Mouse (Mus musculus): ENCODE results near the gene Cfap54. TPM values are rescaled to one million over a fixed set of nuclear protein-coding genes. Genes with fewer than 3 reads are reported as not detected.

Cfap54 gene
- polyA plus RNA-seq, 1 experiment: 2.8 TPM

GRCm38 (mm10) chr10:93095827-93096226 is 14.4 kb upstream of the Cfap54 start:
- TF ChIP-seq POLR2A (IDR thresholded peaks at IDR 0.05; ENCODE audit: borderline replicate concordance, extremely low read depth, insufficient read depth, insufficient read length, poor library complexity, severe bottlenecking) (no peak), CTCF (IDR thresholded peaks at IDR 0.05; ENCODE audit: borderline replicate concordance, extremely low read depth, insufficient read depth, insufficient read length) (no peak)
- DNase-seq (ENCODE audit: low read depth): no peak

- DNase-seq (ENCODE audit: low read depth): no peak
- TF ChIP-seq CTCF (IDR thresholded peaks at IDR 0.05; ENCODE audit: borderline replicate concordance, extremely low read depth, insufficient read depth, insufficient read length) (no peak), POLR2A (IDR thresholded peaks at IDR 0.05; ENCODE audit: borderline replicate concordance, extremely low read depth, insufficient read depth, insufficient read length, poor library complexity, severe bottlenecking) (no peak)
These were observed 13.7 kb upstream of the Cfap54 start for GRCm38 (mm10) chr10:93094957-93095580.

GRCm38 (mm10) chr10:93091928-93092327 is 10.5 kb upstream of the Cfap54 start:
- no peak for DNase-seq (ENCODE audit: low read depth)
- TF ChIP-seq CTCF (IDR thresholded peaks at IDR 0.05; ENCODE audit: borderline replicate concordance, extremely low read depth, insufficient read depth, insufficient read length) (no peak), POLR2A (IDR thresholded peaks at IDR 0.05; ENCODE audit: borderline replicate concordance, extremely low read depth, insufficient read depth, insufficient read length, poor library complexity, severe bottlenecking) (no peak)

GRCm38 (mm10) chr10:93090241-93090640 is 8.8 kb upstream of the Cfap54 start:
- TF ChIP-seq POLR2A (IDR thresholded peaks at IDR 0.05; ENCODE audit: borderline replicate concordance, extremely low read depth, insufficient read depth, insufficient read length, poor library complexity, severe bottlenecking) (no peak), CTCF (IDR thresholded peaks at IDR 0.05; ENCODE audit: borderline replicate concordance, extremely low read depth, insufficient read depth, insufficient read length) (no peak)
- DNase-seq (ENCODE audit: low read depth): no peak

GRCm38 (mm10) chr10:93088396-93089048 is 7.1 kb upstream of the Cfap54 start:
- DNase-seq (ENCODE audit: low read depth): no peak
- no peak for TF ChIP-seq CTCF (IDR thresholded peaks at IDR 0.05; ENCODE audit: borderline replicate concordance, extremely low read depth, insufficient read depth, insufficient read length)
- no peak for TF ChIP-seq POLR2A (IDR thresholded peaks at IDR 0.05; ENCODE audit: borderline replicate concordance, extremely low read depth, insufficient read depth, insufficient read length, poor library complexity, severe bottlenecking)

GRCm38 (mm10) chr10:93087504-93087903 is 6.1 kb upstream of the Cfap54 start:
- no peak for TF ChIP-seq POLR2A (IDR thresholded peaks at IDR 0.05; ENCODE audit: borderline replicate concordance, extremely low read depth, insufficient read depth, insufficient read length, poor library complexity, severe bottlenecking)
- no peak for TF ChIP-seq CTCF (IDR thresholded peaks at IDR 0.05; ENCODE audit: borderline replicate concordance, extremely low read depth, insufficient read depth, insufficient read length)
- DNase-seq (ENCODE audit: low read depth): no peak

GRCm38 (mm10) chr10:93083963-93084340 is 2.5 kb upstream of the Cfap54 start:
- TF ChIP-seq CTCF (IDR thresholded peaks at IDR 0.05; ENCODE audit: borderline replicate concordance, extremely low read depth, insufficient read depth, insufficient read length): no peak
- peak; percentile 74 for DNase-seq (ENCODE audit: low read depth)

- DNase-seq (ENCODE audit: low read depth): peak; percentile 89
These were observed 2.0 kb upstream of the Cfap54 start for GRCm38 (mm10) chr10:93083198-93083962.

GRCm38 (mm10) chr10:93079486-93079885 is 1.9 kb downstream of the Cfap54 start:
- no peak for DNase-seq (ENCODE audit: low read depth)
- no peak for TF ChIP-seq POLR2A (IDR thresholded peaks at IDR 0.05; ENCODE audit: borderline replicate concordance, extremely low read depth, insufficient read depth, insufficient read length, poor library complexity, severe bottlenecking)
- no peak for TF ChIP-seq CTCF (IDR thresholded peaks at IDR 0.05; ENCODE audit: borderline replicate concordance, extremely low read depth, insufficient read depth, insufficient read length)

More at GRCm38 (mm10) chr10:93083198-93083962, 2.0 kb upstream of the Cfap54 start:
- TF ChIP-seq CTCF (IDR thresholded peaks at IDR 0.05; ENCODE audit: borderline replicate concordance, extremely low read depth, insufficient read depth, insufficient read length): no peak
- no peak for TF ChIP-seq POLR2A (IDR thresholded peaks at IDR 0.05; ENCODE audit: borderline replicate concordance, extremely low read depth, insufficient read depth, insufficient read length, poor library complexity, severe bottlenecking)

GRCm38 (mm10) chr10:93077935-93078479 is 3.4 kb downstream of the Cfap54 start:
- no peak for DNase-seq (ENCODE audit: low read depth)
- TF ChIP-seq CTCF (IDR thresholded peaks at IDR 0.05; ENCODE audit: borderline replicate concordance, extremely low read depth, insufficient read depth, insufficient read length) (no peak), POLR2A (IDR thresholded peaks at IDR 0.05; ENCODE audit: borderline replicate concordance, extremely low read depth, insufficient read depth, insufficient read length, poor library complexity, severe bottlenecking) (no peak)

GRCm38 (mm10) chr10:93076376-93076775 is 5.0 kb downstream of the Cfap54 start:
- DNase-seq (ENCODE audit: low read depth): no peak
- TF ChIP-seq POLR2A (IDR thresholded peaks at IDR 0.05; ENCODE audit: borderline replicate concordance, extremely low read depth, insufficient read depth, insufficient read length, poor library complexity, severe bottlenecking) (no peak), CTCF (IDR thresholded peaks at IDR 0.05; ENCODE audit: borderline replicate concordance, extremely low read depth, insufficient read depth, insufficient read length) (no peak)

Measured in brain, embryonic 14.5 days (tissue).